Mouse (Mus musculus): ENCODE results near the gene Cabs1.

The Cabs1 gene

DNA sequence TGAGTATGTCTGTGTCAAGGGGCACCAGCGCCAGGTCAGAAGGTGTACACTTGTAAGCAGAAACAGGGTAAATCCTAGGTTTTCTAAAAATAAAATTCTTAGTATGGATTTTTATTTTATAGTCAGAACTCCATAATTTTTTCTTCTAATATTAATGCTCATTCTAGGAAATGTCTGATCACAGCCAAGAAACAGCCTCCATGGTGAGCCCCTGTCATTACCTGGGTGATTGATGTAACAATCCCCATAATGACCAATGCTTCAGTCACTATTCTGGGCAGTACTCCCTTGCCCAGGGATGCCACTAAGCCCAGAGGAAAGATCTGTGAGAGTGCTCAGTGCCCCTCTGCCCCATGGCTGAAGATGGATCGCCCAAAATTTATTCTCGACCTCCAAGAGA lies at the start of gene Cabs1:
TSS of gene Cabs1 (plus strand) at position 301 of the 400 bp plus-strand sequence.
- DNase-seq (ENCODE audit: low spot score) = no peak

GRCm38 (mm10) chr5:87931603-87932002 lies 47.6 kb upstream of the Cabs1 start:
- no peak for DNase-seq (ENCODE audit: low spot score)

GRCm38 (mm10) chr5:87940752-87941151 lies 38.5 kb upstream of the Cabs1 start:
- peak; percentile 8 for DNase-seq (ENCODE audit: low spot score)

DNA sequence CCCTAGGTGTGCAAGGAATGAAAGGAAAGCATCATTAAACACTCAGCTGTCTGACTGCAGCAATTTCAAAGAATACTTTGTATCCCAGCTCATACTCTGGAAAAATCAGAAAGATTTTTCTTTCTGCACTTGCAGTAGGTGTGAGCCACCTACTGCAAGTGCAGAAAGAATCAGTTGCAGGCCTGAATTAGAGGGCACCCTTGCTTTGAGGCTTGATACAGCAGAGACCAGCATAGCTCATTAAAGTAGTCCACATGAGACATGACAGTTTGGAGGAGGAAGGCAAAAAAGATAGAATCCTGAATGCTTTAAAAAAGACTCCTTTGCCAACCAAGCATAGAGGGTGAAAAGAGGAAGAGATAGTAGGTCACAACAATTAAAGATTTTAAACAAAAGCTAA lies 36.7 kb upstream of the Cabs1 start:
- no peak for DNase-seq (ENCODE audit: low spot score)

DNA sequence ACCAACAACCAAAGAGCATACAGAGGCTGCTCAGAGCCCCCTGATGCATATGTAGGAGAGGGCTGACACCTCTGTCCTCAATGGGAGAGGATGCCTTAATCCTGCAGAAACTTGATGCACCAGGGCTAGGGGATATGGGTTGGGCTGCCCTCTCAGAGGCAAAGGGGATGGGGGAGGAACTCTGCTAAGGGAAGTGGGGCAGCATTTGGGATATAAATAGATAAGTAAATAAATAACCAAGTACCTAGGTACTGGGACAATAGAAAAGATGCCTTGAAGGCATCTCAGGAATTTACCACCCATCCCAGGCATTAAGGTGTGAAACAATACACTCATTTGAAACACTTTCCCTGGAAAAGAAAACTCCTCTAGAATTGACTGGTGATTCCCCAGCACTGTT lies 27.4 kb upstream of the Cabs1 start:
- no peak for DNase-seq (ENCODE audit: low spot score)

DNA sequence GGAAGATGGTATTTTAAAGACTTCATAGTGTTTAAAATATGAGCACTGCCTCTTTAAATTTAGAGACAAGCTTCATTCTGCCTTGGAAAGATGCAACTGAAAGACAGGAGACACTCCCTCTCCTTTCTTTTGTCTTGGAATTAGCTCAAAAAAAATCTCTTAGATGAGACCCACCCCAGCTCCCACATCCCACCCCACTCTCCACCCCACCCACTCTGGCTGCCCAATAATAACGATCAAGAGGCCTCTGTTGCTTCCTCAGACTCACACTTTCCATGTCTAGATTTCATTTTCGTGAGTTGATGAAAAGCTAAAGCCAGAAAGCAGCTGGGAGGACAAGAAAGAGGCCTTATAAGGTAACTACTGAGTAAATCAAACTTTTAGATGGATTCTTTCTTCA lies 10.0 kb upstream of the Cabs1 start, which contains the start of the genes 2310003L06Rik and Gm28434:
TSS of gene 2310003L06Rik (plus strand) at position 259 of the 400 bp plus-strand sequence.
TSS of gene Gm28434 (plus strand) at position 317 of the 400 bp plus-strand sequence.
- no peak for DNase-seq (ENCODE audit: low spot score)

- no peak for DNase-seq (ENCODE audit: low spot score)
Observed at GRCm38 (mm10) chr5:87982468-87983214, 3.4 kb downstream of the Cabs1 start.

- DNase-seq (ENCODE audit: low spot score) = no peak
Observed at GRCm38 (mm10) chr5:88002249-88002648, 23.0 kb downstream of the Cabs1 start, which contains the start of gene Smr3a. Gene Smr3a (plus strand): TSS chr5:88002549.

DNA sequence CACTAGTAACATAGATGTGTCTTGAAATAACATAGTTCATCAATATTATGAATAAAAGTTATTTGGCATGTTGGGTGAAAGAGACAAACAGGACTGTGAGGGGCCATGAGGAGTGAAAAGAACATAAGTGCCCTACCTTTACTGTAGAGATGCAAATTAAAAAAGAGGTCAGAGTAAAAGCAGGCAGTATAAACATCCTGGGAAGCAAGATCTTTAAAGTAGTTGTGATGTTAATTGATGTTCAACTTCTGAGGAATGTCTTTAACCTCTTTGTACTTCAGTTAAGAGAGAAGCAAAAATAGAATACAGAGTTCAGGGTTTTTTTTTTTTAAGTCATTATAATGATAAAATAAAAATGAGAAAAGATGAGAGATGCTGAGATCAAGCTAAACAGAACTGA lies 26.0 kb downstream of the Cabs1 start:
- no peak for DNase-seq (ENCODE audit: low spot score)

Measured in embryo, embryonic 10 days (tissue).